Mouse (Mus musculus): Measurements from ENCODE around the gene Lsm2.

The Lsm2 gene

GRCm38 (mm10) chr17:34981690-34982180 is at the start of gene Lsm2:
Lsm2 (plus strand) TSS chr17:34981862.
- in situ Hi-C loops (cut with MboI, MseI) = loop anchor here in 1 of 2 experiments (5.0 kb wide), 1 partner anchor 34 kb away; no protein-coding TSS in a partner anchor

GRCm38 (mm10) chr17:34932287-34932686 is 49.4 kb upstream of the Lsm2 start:
- in situ Hi-C loops (cut with MboI, MseI) = loop anchor here in 1 of 2 experiments (10.0 kb wide), 1 partner anchor 1923 kb away; no protein-coding TSS in a partner anchor

- in situ Hi-C loops (cut with MboI, MseI) = loop anchor here in 1 of 2 experiments (10.0 kb wide), 1 partner anchor 1921 kb away; no protein-coding TSS in a partner anchor
These were observed 47.6 kb upstream of the Lsm2 start for GRCm38 (mm10) chr17:34934031-34934430.

- in situ Hi-C loops (cut with MboI, MseI) = loop anchor here in 1 of 2 experiments (10.0 kb wide), 1 partner anchor 1920 kb away; no protein-coding TSS in a partner anchor
These were observed 46.8 kb upstream of the Lsm2 start for GRCm38 (mm10) chr17:34934830-34935229.

GRCm38 (mm10) chr17:34937960-34938505 is 43.6 kb upstream of the Lsm2 start:
- in situ Hi-C loops (cut with MboI, MseI) = loop anchor here in 1 of 2 experiments (10.0 kb wide), 1 partner anchor 1917 kb away; no protein-coding TSS in a partner anchor

- in situ Hi-C loops (cut with MboI, MseI) = no loop called here
These were observed 40.2 kb upstream of the Lsm2 start for GRCm38 (mm10) chr17:34941344-34942041.

GRCm38 (mm10) chr17:34943128-34943815 is 38.4 kb upstream of the Lsm2 start:
- in situ Hi-C loops (cut with MboI, MseI) = no loop called here

GRCm38 (mm10) chr17:34944362-34944761 is 37.3 kb upstream of the Lsm2 start:
- in situ Hi-C loops (cut with MboI, MseI) = no loop called here

GRCm38 (mm10) chr17:34946486-34947140 is 35.0 kb upstream of the Lsm2 start:
- in situ Hi-C loops (cut with MboI, MseI) = loop anchor here in 1 of 2 experiments (5.0 kb wide), 1 partner anchor 36 kb away; the partner anchor contains the start of gene Lsm2

GRCm38 (mm10) chr17:34947606-34948005 is 34.1 kb upstream of the Lsm2 start:
- in situ Hi-C loops (cut with MboI, MseI) = loop anchor here in 1 of 2 experiments (5.0 kb wide), 1 partner anchor 35 kb away; the partner anchor contains the start of gene Lsm2

GRCm38 (mm10) chr17:34948721-34949552 is 32.7 kb upstream of the Lsm2 start:
- in situ Hi-C loops (cut with MboI, MseI) = loop anchor here in 1 of 2 experiments (5.0 kb wide), 1 partner anchor 33 kb away; the partner anchor contains the start of gene Lsm2

- in situ Hi-C loops (cut with MboI, MseI) = loop anchor here in 1 of 2 experiments (5.0 kb wide), 1 partner anchor 33 kb away; the partner anchor contains the start of gene Lsm2
These were observed 32.1 kb upstream of the Lsm2 start for GRCm38 (mm10) chr17:34949553-34949969.

- in situ Hi-C loops (cut with MboI, MseI) = no loop called here
These were observed 30.9 kb upstream of the Lsm2 start for GRCm38 (mm10) chr17:34950514-34951455.

- in situ Hi-C loops (cut with MboI, MseI) = no loop called here
These were observed 29.9 kb upstream of the Lsm2 start for GRCm38 (mm10) chr17:34951636-34952377.

- in situ Hi-C loops (cut with MboI, MseI) = no loop called here
These were observed 29.2 kb upstream of the Lsm2 start for GRCm38 (mm10) chr17:34952378-34953040.

- in situ Hi-C loops (cut with MboI, MseI) = no loop called here
These were observed 28.4 kb upstream of the Lsm2 start for GRCm38 (mm10) chr17:34953258-34953657.

- in situ Hi-C loops (cut with MboI, MseI) = no loop called here
These were observed 27.8 kb upstream of the Lsm2 start for GRCm38 (mm10) chr17:34953904-34954303.

GRCm38 (mm10) chr17:34954831-34955230 is 26.8 kb upstream of the Lsm2 start:
- in situ Hi-C loops (cut with MboI, MseI) = no loop called here

All from T-helper 17 cell (primary cell).